Mouse (Mus musculus) CH12.LX (cell line): ENCODE data around the gene Stag1. TPM values are rescaled to one million over a fixed set of nuclear protein-coding genes. Genes with fewer than 3 reads are reported as not detected.

Experiments
- DNase-seq: peaks from one replicate; pipeline ENCODE4 v3.0.0-alpha.2; 2013; ENCODE audit errors: extremely low read depth
- H3K27ac ChIP-seq: 2 replicates; pipeline ENCODE4 v1.5.1; 2012; ENCODE audit warnings: low read depth, mild to moderate bottlenecking, control low read depth, moderate library complexity; ENCODE audit not compliant: insufficient read depth
- H3K27me3 ChIP-seq: replicated peaks from 2 replicates; pipeline ENCODE3; 2012; ENCODE audit warnings: inconsistent platforms
- H3K36me3 ChIP-seq, 2 experiments: replicated peaks in 1 of 2; 2 replicates each; pipeline versions ENCODE3 to v1.6.1; 2012; ENCODE audit warnings: inconsistent platforms in 1 of 2, low read length in 1 of 2, mild to moderate bottlenecking in 1 of 2, mixed read lengths in 1 of 2, moderate library complexity in 1 of 2; ENCODE audit not compliant: control insufficient read depth in 1 of 2, insufficient read depth in 1 of 2
- H3K4me1 ChIP-seq, 2 experiments: 2 replicates each; pipeline ENCODE4 v1.6.1; 2012; ENCODE audit warnings: inconsistent platforms in 1 of 2, moderate library complexity in 1 of 2; ENCODE audit not compliant: insufficient read depth in 2 of 2, control insufficient read depth in 1 of 2
- H3K4me2 ChIP-seq: 2 replicates; pipeline ENCODE4 v1.6.1; 2012; ENCODE audit warnings: low read depth, mild to moderate bottlenecking, control low read depth; ENCODE audit not compliant: poor library complexity, insufficient read depth, severe bottlenecking
- H3K4me3 ChIP-seq, 3 experiments: fragments of 150-350 bp in 1 of 3; sonication (generic) in 1 of 3; replicated peaks in 1 of 3; 2 replicates each; pipeline versions ENCODE3 to v1.5.1; 2011 to 2012; ENCODE audit warnings: low read depth in 2 of 3, low read length in 2 of 3, mild to moderate bottlenecking in 2 of 3, moderate library complexity in 2 of 3, control low read depth in 1 of 3, improper control_type of control experiment in 1 of 3, inconsistent platforms in 1 of 3, mixed read lengths in 1 of 3; ENCODE audit not compliant: poor library complexity in 1 of 3
- H3K79me2 ChIP-seq: replicated peaks from 2 replicates; pipeline ENCODE4 v1.6.1; 2012; ENCODE audit warnings: mild to moderate bottlenecking, moderate library complexity; ENCODE audit not compliant: control insufficient read depth, poor library complexity, insufficient read depth, severe bottlenecking; ENCODE audit errors: extremely low read depth
- H3K9ac ChIP-seq: 2 replicates; pipeline ENCODE4 v1.6.1; 2012; ENCODE audit warnings: low read depth, mild to moderate bottlenecking, control low read depth, moderate library complexity; ENCODE audit not compliant: insufficient read depth
- H3K9me3 ChIP-seq: replicated peaks from 2 replicates; pipeline ENCODE3; 2012; ENCODE audit warnings: low read length, inconsistent platforms, mixed read lengths
- CHD2 ChIP-seq: IDR thresholded peaks from 2 replicates; pipeline ENCODE4 v1.6.1; 2011; ENCODE audit warnings: low read length, improper control_type of control experiment
- E2F4 ChIP-seq: IDR thresholded peaks from 2 replicates; pipeline ENCODE4 v1.6.1; 2011; ENCODE audit warnings: low read depth, low read length, improper control_type of control experiment; ENCODE audit not compliant: insufficient replicate concordance
- EP300 ChIP-seq: IDR thresholded peaks from 2 replicates; pipeline ENCODE4 v1.6.1; 2011; ENCODE audit warnings: low read length, improper control_type of control experiment
- GABPA ChIP-seq: IDR thresholded peaks from 2 replicates; pipeline ENCODE4 v1.6.1; 2012; ENCODE audit warnings: low read depth, low read length, improper control_type of control experiment, inconsistent platforms; ENCODE audit not compliant: insufficient replicate concordance
- HCFC1 ChIP-seq: IDR thresholded peaks from 2 replicates; pipeline ENCODE4 v1.6.1; 2012; ENCODE audit warnings: low read depth, mild to moderate bottlenecking, inconsistent platforms, low read length, improper control_type of control experiment
- JUN ChIP-seq: IDR thresholded peaks from 2 replicates; pipeline ENCODE4 v1.6.1; 2011; ENCODE audit warnings: low read depth, mild to moderate bottlenecking, low read length, improper control_type of control experiment, moderate library complexity; ENCODE audit not compliant: insufficient read depth
- JUND ChIP-seq: conservative IDR thresholded peaks from 2 replicates; pipeline ENCODE4 v1.6.1; 2011; ENCODE audit warnings: low read depth, low read length, improper control_type of control experiment
- MXI1 ChIP-seq: IDR thresholded peaks from 2 replicates; pipeline ENCODE4 v1.6.1; 2011; ENCODE audit warnings: mild to moderate bottlenecking, low read depth, low read length, improper control_type of control experiment
- MYC ChIP-seq: IDR thresholded peaks from 2 replicates; pipeline ENCODE4 v1.6.1; 2011; ENCODE audit warnings: low read depth, mild to moderate bottlenecking, improper control_type of control experiment, low read length
- NRF1 ChIP-seq: IDR thresholded peaks from 2 replicates; pipeline ENCODE4 v1.6.1; 2014; ENCODE audit warnings: low read depth, mild to moderate bottlenecking, inconsistent platforms, low read length, improper control_type of control experiment, moderate library complexity
- POLR2AphosphoS2 ChIP-seq: IDR thresholded peaks from 2 replicates; pipeline ENCODE4 v1.6.1; 2011; ENCODE audit warnings: low read depth, low read length, improper control_type of control experiment
- RCOR1 ChIP-seq: conservative IDR thresholded peaks from 2 replicates; pipeline ENCODE4 v1.6.1; 2012; ENCODE audit warnings: low read depth, mild to moderate bottlenecking, inconsistent platforms, low read length, improper control_type of control experiment
- SIN3A ChIP-seq: IDR thresholded peaks from 2 replicates; pipeline ENCODE4 v1.6.1; 2012; ENCODE audit warnings: low read length, improper control_type of control experiment, inconsistent platforms
- SMC3 ChIP-seq: IDR thresholded peaks from 2 replicates; pipeline ENCODE4 v1.6.1; 2011; ENCODE audit warnings: low read depth, low read length, improper control_type of control experiment
- USF2 ChIP-seq: conservative IDR thresholded peaks from 2 replicates; pipeline ENCODE4 v1.6.1; 2011; ENCODE audit warnings: low read depth, low read length, improper control_type of control experiment
- ZKSCAN1 ChIP-seq: IDR thresholded peaks from 2 replicates; pipeline ENCODE4 v1.6.1; 2012; ENCODE audit warnings: low read depth, inconsistent platforms, low read length, improper control_type of control experiment, borderline replicate concordance
- ZMIZ1 ChIP-seq: IDR thresholded peaks from 2 replicates; pipeline ENCODE4 v1.6.1; 2012; ENCODE audit warnings: low read depth, mild to moderate bottlenecking, inconsistent platforms, low read length, improper control_type of control experiment
- dilution Hi-C: fragments of 300-500 bp; cut with MboI; formaldehyde crosslinking; loops from 2 replicates; pipeline ENCODE4 v1.14.3; 2020; ENCODE audit warnings: low sequenced_read_pairs; ENCODE audit not compliant: extremely low pct_unique_long_range_greater_than_20kb, extremely low pct_ligation_motif_present
- in situ Hi-C: fragments of 300-500 bp; cut with MboI; formaldehyde crosslinking; loops from 3 replicates; pipeline ENCODE4 v1.14.3; 2019; ENCODE audit warnings: low sequenced_read_pairs, low pct_ligation_motif_present, low pct_unique_long_range_greater_than_20kb, mixed read lengths
- polyA plus RNA-seq: library from polyadenylated mRNA; unstranded; fragments of >175 nt; gene quantifications from 2 replicates; pipeline ENCODE4 v1.2.1, GENCODE M21; 2012; ENCODE audit warnings: low read depth; ENCODE audit not compliant: insufficient read length
- total RNA-seq, 2 experiments: library from RNA; depleted of rRNA; stranded (reverse); fragments of 300-350 nt in 1 of 2; fragments of >200 nt in 1 of 2; gene quantifications; 2 replicates each; pipeline ENCODE4 v1.2.3; 2012 to 2014

Gene Stag1
- total and polyA plus RNA-seq, 3 experiments = 24.5 to 45.9 (median 33.7) TPM

- no peaks in the 10 kb centered on the region for H3K79me2 ChIP-seq
- no peaks in the 10 kb centered on the region for H3K36me3 ChIP-seq
- no peaks in the 10 kb centered on the region for H3K9me3 ChIP-seq
- in situ Hi-C loops = no loop called here
- dilution Hi-C loops = no loop called here
- no peaks in the 10 kb centered on the region for H3K27me3 ChIP-seq
- TF ChIP-seq MYC (no peak), RCOR1 (no peak), JUN (no peak), SMC3 (no peak), CHD2 (no peak), ZMIZ1 (no peak), ZKSCAN1 (no peak), POLR2AphosphoS2 (no peak), GABPA (no peak), MXI1 (no peak), SIN3A (no peak)
- no peak for DNase-seq
- H3K4me3 ChIP-seq = no peak overlapping the region
- no peak overlapping the region for H3K4me2 ChIP-seq
- H3K9ac ChIP-seq = no peak overlapping the region
- H3K4me1 ChIP-seq = no peaks in the 10 kb centered on the region
- no peak overlapping the region for H3K27ac ChIP-seq
Observed at GRCm38 (mm10) chr9:100558991-100559390, 38.6 kb upstream of the Stag1 start.

- in situ Hi-C loops = no loop called here
- H3K4me3 ChIP-seq = no peak overlapping the region
Observed at GRCm38 (mm10) chr9:100560251-100560890, 37.2 kb upstream of the Stag1 start.

More at GRCm38 (mm10) chr9:100560251-100560890, 37.2 kb upstream of the Stag1 start:
- no peak overlapping the region for H3K4me2 ChIP-seq
- no peak overlapping the region for H3K9ac ChIP-seq
- H3K27ac ChIP-seq = no peak overlapping the region
- dilution Hi-C loops = no loop called here
- H3K9me3 ChIP-seq = no peaks in the 10 kb centered on the region
- no peaks in the 10 kb centered on the region for H3K4me1 ChIP-seq
- H3K79me2 ChIP-seq = no peaks in the 10 kb centered on the region
- no peak for TF ChIP-seq NRF1
- TF ChIP-seq SMC3 = no peak
- no peak for TF ChIP-seq USF2
- no peak for TF ChIP-seq JUND
- TF ChIP-seq EP300 = no peak
- no peak for TF ChIP-seq HCFC1
- TF ChIP-seq E2F4 = no peak
- DNase-seq = no peak
- H3K36me3 ChIP-seq = no peaks in the 10 kb centered on the region
- no peaks in the 10 kb centered on the region for H3K27me3 ChIP-seq
